Mouse (Mus musculus) liver, postnatal 0 days (tissue): ENCODE measurements at regions not wholly inside any gene's neighbourhood (a gene's known extent, or its start where the extent isn't known, plus 50 kb on each side); places are given as distances from the start of the nearest gene placed in this dataset.
A peak's percentile ranks its signal among the peaks of the same experiment; 100 is the strongest.

Experiments used
- CTCF ChIP-seq: sonication (generic); IDR thresholded peaks from 2 replicates; pipeline ENCODE4 v1.5.1; 2016; ENCODE audit warnings: antibody characterized with exemption, low read depth
- EP300 ChIP-seq: IDR thresholded peaks from 2 replicates; pipeline ENCODE4 v1.6.1; 2016; ENCODE audit warnings: antibody characterized with exemption, low read depth, mild to moderate bottlenecking

DNA sequence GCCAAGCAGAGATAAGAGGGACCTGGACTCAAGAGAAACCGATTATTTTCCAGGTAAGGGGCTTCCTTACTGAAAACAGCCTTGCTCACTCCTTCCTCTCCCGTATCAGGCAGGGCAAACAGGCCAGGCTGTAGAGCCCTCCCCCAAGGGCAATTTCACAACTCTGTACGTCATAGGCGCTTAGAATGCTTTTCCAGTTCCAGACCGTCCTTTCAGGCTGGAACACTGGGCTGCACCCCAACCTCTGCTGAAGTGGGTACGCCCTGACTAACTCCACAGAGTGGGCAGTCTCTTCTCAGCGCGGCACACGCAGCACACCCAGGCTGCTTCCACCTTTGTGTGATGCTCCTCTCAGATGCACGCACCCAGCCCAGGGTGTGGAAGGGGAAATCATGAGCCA, 186.8 kb upstream of the Klf14 start:
- TF ChIP-seq EP300 (0 out of 2 replicates have a peak, but pooled peaks have one; percentile 9), CTCF (no peak)
